Mouse (Mus musculus): Measurements from ENCODE around the gene Ehbp1. TPM values are rescaled to one million over a fixed set of nuclear protein-coding genes. Genes with fewer than 3 reads are reported as not detected.

Gene Ehbp1
- polyA plus RNA-seq, 1 experiment, result 24.8 TPM

DNA sequence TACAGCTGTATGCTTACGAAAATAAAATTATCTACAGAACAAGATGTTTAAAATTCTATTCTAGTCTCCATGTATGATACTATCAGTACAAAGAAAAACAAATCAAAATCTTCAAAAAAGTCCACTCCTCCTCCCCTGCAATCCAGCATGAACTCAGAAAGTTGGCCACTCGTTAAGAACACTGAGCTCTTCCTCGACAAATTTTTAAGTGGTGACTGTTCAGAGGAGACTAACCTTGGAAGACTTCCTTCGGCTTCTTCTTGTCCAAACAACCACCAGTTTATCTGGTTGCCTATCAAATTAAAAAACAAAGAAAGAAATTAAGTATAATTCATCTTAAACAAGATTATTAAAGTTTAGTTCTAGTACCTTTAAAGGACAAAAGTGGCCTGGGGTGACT is 94.4 kb downstream of the Ehbp1 start:
- H3K4me1 ChIP-seq (ENCODE audit: control insufficient read depth, insufficient read depth, low read length), result no peaks in the 10 kb centered on the region; the same call in 1 of the 2 replicates
- WGBS, result 83% methylated on average over 4 of the region's 4 CpGs
- DNase-seq, result no peak
- no peak overlapping the region for H3K27ac ChIP-seq (ENCODE audit: insufficient read depth, low read length)
- TF ChIP-seq POLR2A (IDR thresholded peaks at IDR 0.05; ENCODE audit: borderline replicate concordance, insufficient read depth, low read length), result no peak
- no peak for TF ChIP-seq CTCF (IDR thresholded peaks at IDR 0.05; ENCODE audit: borderline replicate concordance, insufficient read depth, low read depth, low read length)
- no peak overlapping the region for H3K4me3 ChIP-seq (replicated peaks; ENCODE audit: insufficient read depth, low read depth, low read length)
- no peaks in the 10 kb centered on the region for H3K27me3 ChIP-seq (ENCODE audit: control insufficient read depth, insufficient read depth, low read length)

DNA sequence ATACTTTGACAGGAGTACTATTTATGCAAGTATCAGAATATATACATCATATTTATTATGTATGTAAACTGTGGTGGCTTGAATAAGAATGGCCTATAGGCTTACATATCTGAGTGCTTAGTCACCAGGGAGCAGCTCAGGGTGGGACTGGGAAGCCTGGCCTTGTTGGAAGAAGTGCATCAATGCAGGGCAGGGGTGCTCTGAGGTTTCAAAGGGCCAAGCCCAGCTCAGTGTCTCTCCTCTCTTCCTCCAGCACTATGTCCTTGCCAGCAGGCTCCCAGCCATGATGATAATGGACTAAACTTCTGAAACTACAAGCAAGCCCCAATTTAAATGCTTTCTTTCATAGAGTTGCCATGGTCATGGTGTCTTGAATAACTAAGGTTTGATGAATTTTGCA is 95.0 kb downstream of the Ehbp1 start:
- no peak overlapping the region for H3K27ac ChIP-seq (ENCODE audit: insufficient read depth, low read length)
- DNase-seq, result no peak
- H3K27me3 ChIP-seq (ENCODE audit: control insufficient read depth, insufficient read depth, low read length), result no peaks in the 10 kb centered on the region
- TF ChIP-seq CTCF (IDR thresholded peaks at IDR 0.05; ENCODE audit: borderline replicate concordance, insufficient read depth, low read depth, low read length), result no peak
- TF ChIP-seq POLR2A (IDR thresholded peaks at IDR 0.05; ENCODE audit: borderline replicate concordance, insufficient read depth, low read length), result no peak
- no peak overlapping the region for H3K4me3 ChIP-seq (replicated peaks; ENCODE audit: insufficient read depth, low read depth, low read length)
- no peaks in the 10 kb centered on the region; the same call in 1 of the 2 replicates for H3K4me1 ChIP-seq (ENCODE audit: control insufficient read depth, insufficient read depth, low read length)

DNA sequence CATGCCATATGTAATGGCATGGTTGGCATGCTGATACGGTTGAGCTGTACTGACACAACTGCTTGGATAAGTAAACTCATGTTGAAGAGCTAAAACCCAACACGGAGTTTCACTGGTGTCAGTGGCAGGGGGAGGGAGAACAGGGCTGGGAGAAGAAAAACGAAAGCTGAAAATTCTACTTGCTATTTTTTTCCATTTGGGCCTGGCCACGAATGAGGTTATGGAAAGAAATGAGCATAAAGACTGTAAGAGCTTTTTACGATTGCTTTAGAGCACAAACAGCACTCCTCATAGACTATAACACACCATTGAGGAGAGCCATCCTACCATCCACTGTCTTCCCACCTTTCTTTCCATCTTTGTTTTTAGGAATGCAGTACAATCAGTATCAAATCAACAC is 106.5 kb downstream of the Ehbp1 start:
- TF ChIP-seq POLR2A (IDR thresholded peaks at IDR 0.05; ENCODE audit: borderline replicate concordance, insufficient read depth, low read length) (no peak), CTCF (IDR thresholded peaks at IDR 0.05; ENCODE audit: borderline replicate concordance, insufficient read depth, low read depth, low read length) (no peak)
- Histone ChIP-seq H3K27me3 (ENCODE audit: control insufficient read depth, insufficient read depth, low read length) (no peaks in the 10 kb centered on the region), H3K4me1 (ENCODE audit: control insufficient read depth, insufficient read depth, low read length) (no peaks in the 10 kb centered on the region; the same call in 1 of the 2 replicates), H3K27ac (ENCODE audit: insufficient read depth, low read length) (no peak overlapping the region), H3K4me3 (replicated peaks; ENCODE audit: insufficient read depth, low read depth, low read length) (no peak overlapping the region)
- WGBS, result 90% methylated on average over 5 of the region's 5 CpGs
- DNase-seq, result no peak

DNA sequence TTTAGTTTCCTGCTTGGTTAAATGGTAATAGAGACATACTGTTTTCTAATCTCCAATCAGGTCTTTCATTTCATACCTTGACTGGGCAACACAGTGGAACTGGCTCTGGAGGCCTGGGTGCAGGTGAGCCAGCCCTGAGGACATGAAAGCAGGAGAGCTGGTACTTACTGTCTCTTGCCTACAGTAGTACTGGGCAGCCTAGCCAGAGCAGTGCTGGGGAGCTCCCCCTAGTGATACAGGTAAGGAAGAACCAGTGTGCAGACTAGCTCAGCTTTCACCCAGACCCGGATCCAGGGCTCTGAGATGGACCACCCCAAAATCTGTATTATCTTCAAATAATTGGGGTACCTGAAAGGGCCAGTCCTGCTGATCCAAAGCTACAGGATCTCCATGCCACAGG is 107.4 kb downstream of the Ehbp1 start:
- H3K27ac ChIP-seq (ENCODE audit: insufficient read depth, low read length), result no peak overlapping the region
- no peaks in the 10 kb centered on the region; the same call in 1 of the 2 replicates for H3K4me1 ChIP-seq (ENCODE audit: control insufficient read depth, insufficient read depth, low read length)
- 79% methylated on average over 1 of the region's 1 CpGs for WGBS
- no peak for TF ChIP-seq POLR2A (IDR thresholded peaks at IDR 0.05; ENCODE audit: borderline replicate concordance, insufficient read depth, low read length)
- TF ChIP-seq CTCF (IDR thresholded peaks at IDR 0.05; ENCODE audit: borderline replicate concordance, insufficient read depth, low read depth, low read length), result peak; percentile 44; the same call in 1 of the 2 replicates
- peak; percentile 15 to 20 for DNase-seq
- H3K4me3 ChIP-seq (replicated peaks; ENCODE audit: insufficient read depth, low read depth, low read length), result no peak overlapping the region
- H3K27me3 ChIP-seq (ENCODE audit: control insufficient read depth, insufficient read depth, low read length), result no peaks in the 10 kb centered on the region

DNA sequence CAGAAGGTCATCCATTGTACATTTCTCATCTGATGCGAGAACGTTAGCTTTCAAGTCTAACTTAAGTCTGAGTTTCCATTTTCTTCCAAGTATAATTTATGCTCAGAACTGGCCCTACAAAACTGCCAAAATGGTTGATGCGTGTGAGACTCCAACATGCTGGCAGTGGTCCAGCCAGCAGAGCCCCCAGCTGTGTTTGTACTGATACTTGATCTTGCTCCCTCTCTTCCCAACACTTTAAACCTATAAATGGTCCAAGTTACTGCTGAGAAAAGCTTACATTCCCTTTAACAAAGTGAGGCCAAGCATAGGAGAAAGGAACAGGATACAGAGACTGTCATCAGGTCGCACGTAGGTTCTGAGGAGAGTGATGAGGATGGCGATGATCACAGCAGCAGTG is 111.2 kb downstream of the Ehbp1 start:
- no peak overlapping the region for H3K27ac ChIP-seq (ENCODE audit: insufficient read depth, low read length)
- DNase-seq, result no peak
- WGBS, result 65% methylated on average over 6 of the region's 6 CpGs
- TF ChIP-seq POLR2A (IDR thresholded peaks at IDR 0.05; ENCODE audit: borderline replicate concordance, insufficient read depth, low read length), result no peak
- TF ChIP-seq CTCF (IDR thresholded peaks at IDR 0.05; ENCODE audit: borderline replicate concordance, insufficient read depth, low read depth, low read length), result no peak
- H3K27me3 ChIP-seq (ENCODE audit: control insufficient read depth, insufficient read depth, low read length), result no peaks in the 10 kb centered on the region
- H3K4me1 ChIP-seq (ENCODE audit: control insufficient read depth, insufficient read depth, low read length), result no peaks in the 10 kb centered on the region
- no peak overlapping the region for H3K4me3 ChIP-seq (replicated peaks; ENCODE audit: insufficient read depth, low read depth, low read length)

DNA sequence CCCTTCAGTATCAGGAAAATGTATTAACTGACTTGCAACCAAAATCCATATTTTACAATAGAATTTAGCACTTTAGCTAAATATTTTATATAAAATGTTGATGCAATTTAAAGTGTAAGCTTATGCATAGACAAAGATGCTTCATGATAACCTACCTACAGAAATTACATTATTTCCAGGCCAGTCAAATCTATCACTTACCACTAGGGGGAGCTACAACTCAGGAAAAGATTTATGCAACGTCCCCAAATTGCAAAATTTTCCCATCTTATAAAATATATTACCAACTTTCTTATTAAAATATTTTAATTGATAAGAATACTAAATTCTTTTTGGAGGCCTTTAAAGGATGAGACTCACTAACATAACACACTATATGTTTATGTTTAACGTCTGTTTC is 116.5 kb downstream of the Ehbp1 start:
- Histone ChIP-seq H3K4me3 (replicated peaks; ENCODE audit: insufficient read depth, low read depth, low read length) (no peak overlapping the region), H3K4me1 (ENCODE audit: control insufficient read depth, insufficient read depth, low read length) (no peaks in the 10 kb centered on the region), H3K27ac (ENCODE audit: insufficient read depth, low read length) (no peak overlapping the region), H3K27me3 (ENCODE audit: control insufficient read depth, insufficient read depth, low read length) (no peaks in the 10 kb centered on the region)
- DNase-seq, result peak in 1 of 2 experiments; percentile 19
- no peak for TF ChIP-seq CTCF (IDR thresholded peaks at IDR 0.05; ENCODE audit: borderline replicate concordance, insufficient read depth, low read depth, low read length)
- TF ChIP-seq POLR2A (IDR thresholded peaks at IDR 0.05; ENCODE audit: borderline replicate concordance, insufficient read depth, low read length), result no peak
- 44% methylated on average over 2 of the region's 2 CpGs for WGBS

DNA sequence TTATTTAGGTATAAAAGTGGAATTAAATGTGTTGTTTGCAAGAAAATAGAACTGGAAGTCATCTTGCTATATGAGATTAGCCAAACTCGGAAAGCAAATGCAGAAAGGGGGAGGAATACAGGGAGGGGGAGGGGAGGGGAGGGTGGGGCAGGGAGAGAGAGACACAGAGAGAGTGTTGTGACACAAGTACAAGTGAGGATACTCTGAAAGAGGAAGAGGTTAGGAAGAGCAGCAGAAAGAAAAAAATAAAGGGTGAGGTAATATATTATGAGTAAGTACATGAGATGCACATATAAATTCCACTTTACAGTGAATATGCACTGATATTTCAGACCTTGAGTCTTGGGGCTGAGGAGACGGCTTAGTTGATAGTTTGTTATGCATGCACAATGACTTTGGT is 123.9 kb downstream of the Ehbp1 start:
- TF ChIP-seq POLR2A (IDR thresholded peaks at IDR 0.05; ENCODE audit: borderline replicate concordance, insufficient read depth, low read length), result no peak
- no peak for TF ChIP-seq CTCF (IDR thresholded peaks at IDR 0.05; ENCODE audit: borderline replicate concordance, insufficient read depth, low read depth, low read length)
- 78% methylated on average over 2 of the region's 2 CpGs for WGBS
- DNase-seq, result no peak
- H3K4me3 ChIP-seq (replicated peaks; ENCODE audit: insufficient read depth, low read depth, low read length), result no peak overlapping the region
- no peaks in the 10 kb centered on the region for H3K4me1 ChIP-seq (ENCODE audit: control insufficient read depth, insufficient read depth, low read length)
- H3K27ac ChIP-seq (ENCODE audit: insufficient read depth, low read length), result no peak overlapping the region
- no peaks in the 10 kb centered on the region for H3K27me3 ChIP-seq (ENCODE audit: control insufficient read depth, insufficient read depth, low read length)

DNA sequence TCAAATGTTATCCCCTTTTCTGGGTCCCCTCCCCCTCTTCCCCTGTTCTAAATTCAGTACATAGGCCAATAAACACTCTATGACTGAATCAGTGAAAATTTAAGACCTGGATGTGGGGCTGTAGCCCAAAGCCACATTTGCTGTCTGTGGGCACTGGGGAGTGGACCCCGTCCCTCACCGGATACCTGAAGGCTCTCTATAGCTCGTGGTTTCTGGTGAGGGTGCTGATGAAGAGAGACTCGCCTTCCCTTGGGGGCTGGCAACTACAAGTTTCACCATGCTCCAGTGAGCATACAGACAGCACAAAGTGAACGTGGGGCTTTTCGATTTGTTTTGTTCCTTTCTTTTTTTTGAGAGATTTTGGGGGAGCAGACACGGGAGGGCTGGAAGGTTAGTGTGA is 125.2 kb downstream of the Ehbp1 start:
- 50% methylated on average over 7 of the region's 7 CpGs for WGBS
- no peaks in the 10 kb centered on the region for H3K27me3 ChIP-seq (ENCODE audit: control insufficient read depth, insufficient read depth, low read length)
- no peak overlapping the region for H3K4me3 ChIP-seq (replicated peaks; ENCODE audit: insufficient read depth, low read depth, low read length)
- H3K4me1 ChIP-seq (ENCODE audit: control insufficient read depth, insufficient read depth, low read length), result no peaks in the 10 kb centered on the region
- no peak for DNase-seq
- no peak overlapping the region for H3K27ac ChIP-seq (ENCODE audit: insufficient read depth, low read length)
- no peak for TF ChIP-seq CTCF (IDR thresholded peaks at IDR 0.05; ENCODE audit: borderline replicate concordance, insufficient read depth, low read depth, low read length)
- no peak for TF ChIP-seq POLR2A (IDR thresholded peaks at IDR 0.05; ENCODE audit: borderline replicate concordance, insufficient read depth, low read length)
